Mouse (Mus musculus) embryonic fibroblast, embryonic 13.5 days (primary cell): ENCODE results near the gene Dlg1.

ENCODE experiments used
- CTCF ChIP-seq: IDR thresholded peaks from 2 replicates; pipeline ENCODE4 v1.5.1; 2011; ENCODE audit warnings: mild to moderate bottlenecking, control low read depth, low read length, moderate library complexity, borderline replicate concordance; ENCODE audit not compliant: insufficient read depth
- POLR2A ChIP-seq: IDR thresholded peaks from 2 replicates; pipeline ENCODE4 v1.6.1; 2011; ENCODE audit warnings: low read depth, mild to moderate bottlenecking, control low read depth, low read length, moderate library complexity

GRCm38 (mm10) chr16:31634371-31634770 is 28.9 kb upstream of the Dlg1 start:
- TF ChIP-seq POLR2A: no peak
- no peak for TF ChIP-seq CTCF
